Mouse (Mus musculus) B cell, adult 2 months (primary cell): Measurements from ENCODE around the gene Bax.

Experiments used
- DNase-seq, 2 experiments: peaks; one replicate each; pipeline ENCODE4 v3.0.0; 2022

The Bax gene

GRCm38 (mm10) chr7:45455932-45456696, 10.6 kb downstream of the Bax start:
- no peak for DNase-seq

- no peak for DNase-seq
These were observed 11.7 kb downstream of the Bax start for GRCm38 (mm10) chr7:45454971-45455370.

DNA sequence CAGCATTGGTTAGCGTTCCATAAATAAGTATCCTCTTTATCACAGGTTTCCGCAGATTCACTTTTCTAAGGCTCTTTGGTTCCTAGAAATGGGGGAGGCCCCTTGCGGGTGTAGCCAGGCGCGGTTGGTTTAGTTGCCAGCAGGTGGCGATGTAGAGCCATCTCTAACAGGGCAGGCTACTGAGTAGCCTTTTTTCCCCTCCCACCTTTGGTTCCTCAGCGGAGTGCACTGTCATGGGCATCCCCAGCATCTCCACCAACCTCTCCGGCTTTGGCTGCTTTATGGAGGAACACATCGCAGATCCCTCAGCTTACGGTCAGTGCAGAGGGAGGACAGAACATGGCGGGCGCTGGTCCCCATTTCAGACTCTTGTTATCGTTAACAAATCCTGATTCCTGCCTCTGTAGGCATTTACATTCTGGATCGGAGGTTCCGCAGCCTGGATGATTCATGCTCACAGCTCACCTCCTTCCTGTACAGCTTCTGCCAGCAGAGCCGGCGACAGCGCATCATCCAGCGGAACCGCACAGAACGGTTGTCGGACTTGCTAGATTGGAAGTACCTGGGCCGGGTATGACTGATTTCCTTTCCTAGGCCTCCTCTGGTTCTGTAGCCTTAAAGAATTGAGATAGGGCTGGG, 15.2 kb downstream of the Bax start:
- peak; percentile 91 for DNase-seq

GRCm38 (mm10) chr7:45449974-45450373, 16.7 kb downstream of the Bax start:
- DNase-seq: no peak

- peak in 1 of 2 experiments; percentile 27 for DNase-seq
These were observed 19.2 kb downstream of the Bax start for GRCm38 (mm10) chr7:45447325-45447990.

DNA sequence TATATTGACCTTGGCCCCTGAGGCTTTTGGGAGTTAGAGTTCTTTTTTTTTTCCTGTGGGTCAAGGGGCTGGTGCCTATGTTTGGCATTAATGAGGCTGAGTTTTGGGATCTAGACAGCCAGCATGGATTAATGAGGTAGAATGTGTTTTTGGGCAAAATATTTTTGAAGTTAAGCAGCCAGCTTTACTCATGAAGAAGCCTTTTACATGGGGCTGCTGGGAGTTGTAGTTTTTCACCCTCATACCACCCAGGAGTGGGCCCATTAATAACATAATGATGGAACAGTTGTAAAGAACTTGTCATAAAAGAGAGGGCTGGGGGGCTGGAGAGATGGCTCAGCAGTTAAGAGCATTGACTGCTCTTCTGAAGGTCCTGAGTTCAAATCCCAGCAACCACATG, 20.1 kb downstream of the Bax start:
- no peak for DNase-seq

- DNase-seq: no peak
These were observed 22.9 kb downstream of the Bax start for GRCm38 (mm10) chr7:45443526-45444420.

DNA sequence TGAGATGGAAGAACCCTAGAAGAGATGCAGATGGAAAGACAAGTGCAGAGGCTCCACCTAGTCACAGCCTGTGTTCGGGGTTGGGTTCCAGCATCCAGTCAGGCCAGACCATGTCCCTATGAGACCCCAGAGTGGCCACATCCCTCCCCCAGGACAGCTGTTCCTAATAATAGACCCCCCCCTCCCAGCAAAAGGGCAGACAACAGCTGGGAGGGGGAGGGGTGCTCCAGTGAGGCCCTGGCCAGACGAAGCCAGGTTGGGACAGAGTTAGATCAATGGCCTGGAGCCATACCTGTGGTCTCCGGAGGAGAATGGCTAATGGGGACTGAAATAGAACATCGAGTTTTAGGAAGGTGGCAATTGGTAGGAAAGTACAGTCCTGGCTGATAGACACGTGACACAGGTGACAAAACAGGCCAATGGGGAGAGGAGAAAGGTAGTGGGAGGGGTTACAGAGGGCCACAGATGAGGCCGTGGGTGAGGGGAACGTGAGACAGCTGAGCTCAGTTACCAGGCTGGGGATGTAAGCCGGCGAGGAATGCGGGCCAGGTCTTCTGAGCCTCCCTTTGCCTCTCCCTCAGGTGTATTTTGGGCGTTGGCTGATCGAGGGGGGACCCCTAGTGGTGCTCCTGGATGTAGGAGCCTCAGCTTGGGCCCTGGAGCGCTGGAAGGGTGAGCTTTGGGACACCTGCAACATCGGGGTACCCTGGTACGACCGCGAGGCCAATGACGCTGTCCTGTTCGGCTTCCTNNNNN, 29.0 kb downstream of the Bax start, which contains the start of gene Ruvbl2:
Gene Ruvbl2, minus strand, starts transcription at position 576 of the 756 bp plus-strand sequence.
- DNase-seq: no peak

- no peak for DNase-seq
These were observed 29.7 kb downstream of the Bax start for GRCm38 (mm10) chr7:45437046-45437445.

DNA sequence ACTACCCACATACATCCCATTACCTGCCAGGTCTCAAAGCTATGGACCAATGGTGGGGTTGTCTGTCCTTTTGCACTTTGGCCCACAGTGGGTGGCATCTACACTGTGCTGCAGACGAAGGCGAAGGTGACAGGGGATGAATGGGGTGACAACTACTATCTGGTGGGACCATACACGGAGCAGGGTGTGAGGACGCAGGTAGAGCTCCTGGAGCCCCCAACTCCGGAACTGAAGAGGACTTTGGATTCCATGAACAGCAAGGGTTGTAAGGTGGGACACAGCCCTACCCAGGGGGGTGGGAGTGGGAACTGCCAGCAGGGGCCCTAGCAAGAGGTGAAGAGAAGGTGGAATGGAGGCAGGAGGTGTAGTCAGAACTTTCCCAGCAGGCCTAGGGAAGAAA, 30.3 kb downstream of the Bax start:
- DNase-seq: no peak

DNA sequence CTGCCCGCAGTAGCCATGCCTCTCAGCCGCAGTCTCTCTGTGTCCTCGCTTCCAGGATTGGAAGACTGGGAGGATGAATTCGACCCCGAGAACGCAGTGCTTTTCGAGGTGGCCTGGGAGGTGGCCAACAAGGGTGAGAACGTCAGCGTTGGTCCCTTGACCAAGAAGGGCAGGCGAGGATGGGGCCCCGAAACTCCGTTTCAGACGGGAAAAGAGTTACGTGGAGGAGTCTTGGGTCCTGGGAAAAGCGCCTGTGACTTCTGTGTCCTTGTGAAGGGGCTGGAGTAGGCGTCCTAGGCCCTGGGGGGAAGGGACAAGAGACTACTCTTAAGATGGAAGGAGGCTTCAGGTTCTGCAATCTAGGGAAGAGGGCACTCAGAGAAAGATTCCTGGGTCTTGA, 31.7 kb downstream of the Bax start:
- no peak for DNase-seq

DNA sequence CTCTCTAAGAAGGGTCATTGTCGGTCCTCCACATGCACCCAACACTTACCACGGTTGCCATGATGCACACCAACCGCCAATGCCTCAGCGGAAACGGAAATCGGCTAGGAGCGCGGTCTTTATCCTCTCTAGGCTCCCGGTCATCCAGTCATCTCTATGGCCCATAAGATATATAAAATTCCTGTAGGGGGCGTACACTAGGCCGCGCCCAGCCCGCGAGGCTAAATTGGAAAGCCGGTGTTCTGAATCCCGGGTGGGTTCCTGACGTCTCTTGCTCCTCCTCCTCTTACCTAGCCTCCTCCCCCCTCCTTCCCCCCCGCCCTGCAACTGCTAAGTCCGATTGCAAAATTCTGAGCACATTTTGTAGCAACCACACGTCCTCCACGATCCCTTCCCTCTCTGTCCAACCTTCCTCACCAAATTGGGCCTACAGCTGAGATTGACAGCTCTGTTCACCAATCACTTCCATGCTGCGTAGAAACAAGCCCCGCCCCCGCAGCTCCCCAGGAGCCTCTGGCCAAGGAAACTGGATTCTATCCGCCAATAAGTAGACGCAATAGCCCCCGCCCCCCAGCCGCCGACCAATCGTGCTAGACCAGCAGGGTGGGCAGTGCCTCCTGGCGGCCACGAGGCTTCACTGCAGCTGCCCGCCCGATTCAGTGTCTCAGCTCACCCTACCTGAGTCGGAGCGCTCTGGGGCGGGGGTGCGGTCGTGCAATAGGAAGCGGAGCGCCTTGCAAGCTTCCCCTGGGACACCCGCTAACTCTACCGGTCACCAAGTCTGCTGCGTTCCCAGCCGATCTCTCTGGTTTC, 32.3 kb downstream of the Bax start, which contains the start of gene Gys1:
Gene Gys1, plus strand, starts transcription at position 642 of the 813 bp plus-strand sequence.
- peak; percentile 100 for DNase-seq

- DNase-seq: no peak
These were observed 32.9 kb downstream of the Bax start for GRCm38 (mm10) chr7:45433835-45434202.

GRCm38 (mm10) chr7:45426556-45426955, 40.1 kb downstream of the Bax start:
- DNase-seq: no peak

- DNase-seq: no peak
These were observed 45.5 kb downstream of the Bax start for GRCm38 (mm10) chr7:45421194-45421593.

DNA sequence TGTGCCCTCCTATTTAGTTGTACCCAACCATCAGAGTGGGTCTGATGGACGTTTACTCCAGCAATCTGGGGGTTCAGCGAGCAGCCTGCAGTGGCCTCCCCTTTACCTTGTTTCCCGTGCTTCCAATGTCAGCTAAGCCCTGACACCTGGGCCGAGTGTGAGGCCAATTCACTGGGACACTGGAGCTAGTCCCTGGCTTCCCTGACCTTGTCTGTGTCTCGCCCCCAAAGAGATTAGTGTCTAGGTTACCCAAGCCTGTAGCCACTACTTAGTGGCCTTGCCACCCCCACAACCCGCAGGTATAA, 46.1 kb downstream of the Bax start, which contains the start of gene Lhb:
Gene Lhb, plus strand, starts transcription at position 206 of the 305 bp plus-strand sequence.
- no peak for DNase-seq

- DNase-seq: no peak
These were observed 46.7 kb downstream of the Bax start for GRCm38 (mm10) chr7:45419859-45420614.

DNA sequence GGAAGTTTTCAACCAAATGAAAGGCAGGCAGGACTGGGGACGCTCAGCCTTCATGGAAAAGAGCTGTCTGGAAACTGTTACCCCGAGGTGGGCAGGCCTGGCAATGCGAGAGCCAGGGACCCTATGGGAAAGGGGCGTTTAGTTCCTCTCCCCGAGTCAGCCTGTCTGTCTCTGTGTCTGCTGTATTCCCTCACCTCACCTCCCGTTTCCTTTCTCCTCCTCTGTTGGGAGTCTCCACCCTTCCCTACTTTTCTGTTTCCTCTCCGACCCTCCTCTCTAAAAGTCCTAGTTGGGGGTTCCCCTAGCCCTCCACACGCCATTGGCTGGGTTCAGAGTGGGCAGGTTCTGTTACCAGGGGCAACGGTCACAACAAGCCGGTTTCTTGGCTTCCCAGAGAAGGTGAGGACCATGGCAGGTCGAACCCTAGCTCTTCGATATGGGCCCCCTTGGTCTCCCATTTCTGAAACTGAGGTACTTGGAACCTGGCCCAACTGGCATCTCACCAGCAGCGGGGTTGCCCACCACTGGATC, 48.7 kb downstream of the Bax start:
- DNase-seq: no peak

DNA sequence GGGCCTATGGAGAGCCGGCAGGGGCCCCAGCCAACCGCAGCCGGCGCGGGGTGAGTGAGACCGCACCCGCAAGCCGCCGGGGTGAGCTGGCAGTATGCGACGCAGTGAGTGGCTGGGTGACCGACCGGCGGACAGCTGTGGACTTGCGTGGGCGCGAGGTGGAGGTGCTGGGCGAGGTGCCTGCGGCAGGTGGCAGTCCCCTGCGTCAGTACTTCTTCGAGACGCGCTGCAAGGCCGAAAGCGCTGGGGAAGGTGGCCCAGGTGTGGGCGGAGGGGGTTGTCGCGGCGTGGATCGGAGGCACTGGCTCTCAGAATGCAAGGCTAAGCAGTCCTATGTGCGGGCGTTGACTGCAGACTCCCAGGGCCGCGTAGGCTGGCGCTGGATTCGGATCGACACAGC, 51.1 kb downstream of the Bax start:
- peak; percentile 23 to 27 for DNase-seq

DNA sequence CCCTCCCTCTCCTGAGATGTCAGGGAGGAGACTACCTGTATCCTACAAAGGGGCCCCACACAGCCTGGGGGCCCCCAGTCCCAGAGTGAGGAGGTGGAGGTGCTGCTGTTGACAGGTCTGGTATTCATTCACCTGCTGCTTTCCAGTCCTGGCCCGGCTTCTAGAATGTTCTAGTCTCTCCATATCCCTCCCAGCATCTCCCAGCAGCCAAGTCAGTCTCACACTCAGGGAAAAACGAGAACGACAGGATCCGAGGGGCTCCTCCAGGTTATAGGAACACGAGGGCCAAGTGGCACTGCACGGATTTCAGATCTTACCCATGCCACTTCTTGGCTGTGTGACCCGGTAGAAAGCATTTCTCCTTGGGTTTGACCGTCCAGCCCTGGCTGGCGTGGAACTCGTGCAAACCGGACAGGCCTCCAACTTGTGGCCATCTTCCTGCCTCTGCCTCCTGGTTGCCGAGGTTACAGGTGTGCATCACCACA, 51.9 kb downstream of the Bax start:
- no peak for DNase-seq
